Mouse (Mus musculus): ENCODE data around the gene Mrpl27.

DNA sequence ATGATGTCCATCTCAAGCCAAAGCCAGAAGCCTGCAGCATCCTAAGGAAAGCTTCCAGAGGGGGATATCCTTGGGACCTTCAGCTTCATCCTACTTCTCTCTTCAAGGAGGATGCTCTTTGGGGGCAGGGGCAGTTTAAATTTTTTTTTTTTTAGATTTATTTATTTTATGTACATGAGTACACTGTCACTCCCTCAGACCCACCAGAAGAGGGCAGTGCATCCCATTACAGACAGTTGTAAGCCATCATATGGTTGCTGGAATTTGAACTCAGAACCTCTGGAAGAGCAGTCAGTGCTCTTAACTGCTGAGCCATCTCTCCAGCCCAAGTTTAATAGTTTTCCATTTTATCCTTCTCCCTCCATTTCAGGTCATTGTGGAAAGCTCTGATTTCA is 32.1 kb upstream of the Mrpl27 start:
- TF ChIP-seq CTCF (IDR thresholded peaks at IDR 0.05; ENCODE audit: borderline replicate concordance, extremely low read depth, insufficient read depth, insufficient read length), result no peak
- no peak for TF ChIP-seq POLR2A (IDR thresholded peaks at IDR 0.05; ENCODE audit: borderline replicate concordance, extremely low read depth, insufficient read depth, insufficient read length, poor library complexity, severe bottlenecking)

Data from brain, embryonic 14.5 days (tissue).